Comparison of ENCODE assay signal across 12 mouse cellular contexts in the genomic region with DNA sequence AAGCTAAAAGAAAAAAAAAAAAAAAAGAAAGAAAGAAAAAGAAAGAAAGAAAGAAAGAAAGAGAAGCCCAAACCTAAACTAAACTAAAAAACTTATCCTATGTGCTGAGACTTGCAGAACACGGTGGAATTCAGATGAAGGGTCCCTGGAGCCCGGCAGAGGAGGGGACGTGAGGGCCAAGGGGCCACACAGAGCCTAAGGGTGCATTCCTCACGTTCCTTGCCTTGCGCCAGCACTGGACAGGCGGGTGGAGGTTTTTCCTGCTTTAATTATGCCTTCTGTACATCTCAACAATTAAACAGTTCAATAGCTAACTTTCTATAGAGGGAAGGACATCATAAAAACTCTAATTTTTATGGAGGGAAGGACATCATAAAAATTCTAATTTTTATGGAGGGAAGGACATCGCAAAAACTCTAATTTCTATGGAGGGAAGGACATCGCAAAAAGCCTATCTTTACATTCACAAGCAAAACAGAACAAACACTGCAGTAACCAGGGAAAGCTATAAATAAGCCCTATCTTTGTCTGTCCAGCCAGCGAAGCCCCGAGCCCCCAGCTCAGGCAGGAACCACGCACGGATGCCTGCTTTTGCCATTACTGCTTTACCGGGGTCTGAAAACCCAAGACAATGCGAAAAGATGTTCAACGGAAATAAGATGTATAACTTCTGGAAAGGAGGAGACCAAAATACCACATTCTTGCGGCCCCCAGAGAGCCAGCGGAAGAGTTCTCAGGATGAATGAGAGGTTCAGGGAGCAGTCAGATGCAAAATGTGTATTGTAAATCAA. TPM values are rescaled to one million over a fixed set of nuclear protein-coding genes. Genes with fewer than 3 reads are reported as not detected.
DNase-seq lines count a peak whose midpoint lies in the region; ATAC-seq lines count a peak whose summit lies in the region.
"Had no signal": no experiment of that assay in that cellular context is flagged by ENCODE, and none has a peak within 500 bp of the region (broad histone marks: within the 10 kb centered on the region; RNA-seq: fewer than 3 reads in every experiment).

No protein-coding gene starts in this region.

- H3K27me3 ChIP-seq in kidney, embryonic 16.5 days (ENCODE audit: insufficient read depth, low read length): no peaks in the 10 kb centered on the region
- no peaks in the 10 kb centered on the region for H3K27me3 ChIP-seq in embryonic facial prominence, embryonic 14.5 days (replicated peaks; ENCODE audit: control insufficient read depth, insufficient read depth, low read length)
- H3K27me3 ChIP-seq in intestine, embryonic 14.5 days (replicated peaks; ENCODE audit: control insufficient read depth, insufficient read depth, low read length): no peaks in the 10 kb centered on the region
- peaks cover 14% of the 10 kb centered on the region for H3K27me3 ChIP-seq in neural tube, embryonic 13.5 days

- no peaks in the 10 kb centered on the region for H3K36me3 ChIP-seq in kidney, embryonic 16.5 days (ENCODE audit: insufficient read depth, low read length)
- H3K36me3 ChIP-seq in embryonic facial prominence, embryonic 14.5 days (ENCODE audit: control insufficient read depth, insufficient read depth, low read length): no peaks in the 10 kb centered on the region
- H3K36me3 ChIP-seq in intestine, embryonic 14.5 days (ENCODE audit: control insufficient read depth, insufficient read depth, low read length): no peaks in the 10 kb centered on the region
- no peaks in the 10 kb centered on the region for H3K36me3 ChIP-seq in neural tube, embryonic 13.5 days

- no peak overlapping the region for H3K4me3 ChIP-seq in kidney, embryonic 16.5 days (ENCODE audit: low read length)
- no peak overlapping the region for H3K4me3 ChIP-seq in embryonic facial prominence, embryonic 14.5 days (ENCODE audit: low read depth, low read length)
- no peak overlapping the region for H3K4me3 ChIP-seq in intestine, embryonic 14.5 days (ENCODE audit: low read depth, low read length)
- H3K4me3 ChIP-seq in neural tube, embryonic 13.5 days: no peak overlapping the region

- DNase-seq in kidney, adult 11 months: no peak
- DNase-seq in embryonic facial prominence, embryonic 14.5 days (ENCODE audit: low spot score): no peak
- DNase-seq in intestine, embryonic 14.5 days (ENCODE audit: low spot score): no peak
- no peak for DNase-seq in cerebellum, adult 11 months
- DNase-seq in left cerebral cortex, postnatal 4 days: no peak
- DNase-seq: adrenal gland, adult 2 months; cerebellum, postnatal 10 days; lung, adult 18-20 months had no signal

- WGBS in kidney, embryonic 16.5 days: 10% methylated on average over 17 of the region's 17 CpGs
- 22% methylated on average over 17 of the region's 17 CpGs for WGBS in embryonic facial prominence, embryonic 14.5 days
- 15% methylated on average over 17 of the region's 17 CpGs for WGBS in intestine, embryonic 14.5 days
- WGBS in neural tube, embryonic 13.5 days: 13% methylated on average over 17 of the region's 17 CpGs

- peak overlapping the region; percentile 59 for H3K9ac ChIP-seq in kidney, embryonic 16.5 days (replicated peaks; ENCODE audit: low read length)
- H3K9ac ChIP-seq in embryonic facial prominence, embryonic 14.5 days (ENCODE audit: low read depth, low read length): peak overlapping the region; percentile 21; the same call in 1 of the 2 replicates
- H3K9ac ChIP-seq in intestine, embryonic 14.5 days (ENCODE audit: low read length): peak overlapping the region; percentile 37
- H3K9ac ChIP-seq in neural tube, embryonic 13.5 days: peak overlapping the region; percentile 18; the same call in 1 of the 2 replicates

- peak overlapping the region; percentile 97 for H3K27ac ChIP-seq in kidney, embryonic 16.5 days (ENCODE audit: low read length)
- peak overlapping the region; percentile 90 for H3K27ac ChIP-seq in embryonic facial prominence, embryonic 14.5 days (replicated peaks; ENCODE audit: low read depth, low read length)
- H3K27ac ChIP-seq in intestine, embryonic 14.5 days (ENCODE audit: low read depth): peak overlapping the region; percentile 93
- peak overlapping the region; percentile 67 for H3K27ac ChIP-seq in neural tube, embryonic 13.5 days (replicated peaks)

- no peak for ATAC-seq in kidney, embryonic 16.5 days (ENCODE audit: low FRiP score, low TSS enrichment)
- ATAC-seq in embryonic facial prominence, embryonic 14.5 days (ENCODE audit: low read depth): no peak
- ATAC-seq in intestine, embryonic 14.5 days (replicated peaks; ENCODE audit: low FRiP score, low TSS enrichment, low read depth): no peak
- ATAC-seq in neural tube, embryonic 13.5 days (ENCODE audit: low read depth): no peak

- no peaks in the 10 kb centered on the region for H3K9me3 ChIP-seq in kidney, embryonic 16.5 days (ENCODE audit: low read length)
- no peaks in the 10 kb centered on the region for H3K9me3 ChIP-seq in embryonic facial prominence, embryonic 14.5 days (ENCODE audit: control insufficient read depth, low read length)
- no peaks in the 10 kb centered on the region for H3K9me3 ChIP-seq in intestine, embryonic 14.5 days (ENCODE audit: control insufficient read depth, low read length)
- no peaks in the 10 kb centered on the region for H3K9me3 ChIP-seq in neural tube, embryonic 13.5 days

- peak overlapping the region; percentile 31 for H3K4me2 ChIP-seq in kidney, embryonic 16.5 days (replicated peaks; ENCODE audit: low read depth, low read length)
- no peak overlapping the region for H3K4me2 ChIP-seq in embryonic facial prominence, embryonic 14.5 days (ENCODE audit: low read depth, low read length)
- peak overlapping the region; percentile 6; the same call in 1 of the 2 replicates for H3K4me2 ChIP-seq in intestine, embryonic 14.5 days (ENCODE audit: low read length)
- peak overlapping the region; percentile 21 for H3K4me2 ChIP-seq in neural tube, embryonic 13.5 days

- H3K4me1 ChIP-seq in kidney, embryonic 16.5 days (ENCODE audit: insufficient read depth, low read length): peaks cover 68% of the 10 kb centered on the region
- H3K4me1 ChIP-seq in embryonic facial prominence, embryonic 14.5 days (ENCODE audit: control insufficient read depth, insufficient read depth, low read length): peaks cover 53% of the 10 kb centered on the region
- H3K4me1 ChIP-seq in intestine, embryonic 14.5 days (replicated peaks; ENCODE audit: control insufficient read depth, insufficient read depth, low read length): peaks cover 65% of the 10 kb centered on the region
- peaks cover 31% of the 10 kb centered on the region for H3K4me1 ChIP-seq in neural tube, embryonic 13.5 days (replicated peaks)

- intact Hi-C loops in left cerebral cortex, postnatal 4 days (cut with DNase I): no loop called here

RNA-seq across cellular contexts. Expression of a gene that starts 9.1 kb away (rescaled TPM):
- polyA plus RNA-seq in kidney, embryonic 16.5 days (2015; fragmentation: Nextera tagmentation; extraction: Ambion mirVana): 24.4 and 24.6 TPM in 2 replicates
- polyA plus RNA-seq in embryonic facial prominence, embryonic 14.5 days (2014; fragmentation: Nextera tagmentation; extraction: Ambion mirVana): 30.3 and 33.1 TPM in 2 replicates
- 36.1 and 45.8 TPM in 2 replicates for polyA plus RNA-seq in intestine, embryonic 14.5 days (2014; fragmentation: Nextera tagmentation; extraction: Ambion mirVana)
- 14.0 and 14.8 TPM in 2 replicates for polyA plus RNA-seq in neural tube, embryonic 13.5 days (2015; fragmentation: Nextera tagmentation; extraction: Ambion mirVana)
- 10 to 100 TPM in 1 of 2 experiments, 1 to 10 TPM in 1; 9.4 to 11.5 TPM for total RNA-seq in left cerebral cortex, postnatal 4 days (2021)

RNA-seq across cellular contexts. Expression of a gene that starts 24.8 kb away (rescaled TPM):
- 14.2 and 17.2 TPM in 2 replicates for polyA plus RNA-seq in kidney, embryonic 16.5 days (2015; fragmentation: Nextera tagmentation; extraction: Ambion mirVana)
- polyA plus RNA-seq in embryonic facial prominence, embryonic 14.5 days (2014; fragmentation: Nextera tagmentation; extraction: Ambion mirVana): 376 and 643 TPM in 2 replicates
- polyA plus RNA-seq in intestine, embryonic 14.5 days (2014; fragmentation: Nextera tagmentation; extraction: Ambion mirVana): 1.5 and 2.4 TPM in 2 replicates
- polyA plus RNA-seq in neural tube, embryonic 13.5 days (2015; fragmentation: Nextera tagmentation; extraction: Ambion mirVana): 2.4 and 8.4 TPM in 2 replicates
- 1 to 10 TPM in 1 of 2 experiments, not detected in 1; 1.3 TPM for total RNA-seq in left cerebral cortex, postnatal 4 days (2021)
- total RNA-seq: adrenal gland, adult 2 months; layer of hippocampus, adult 18-20 months; MEL had no signal
- polyA plus RNA-seq: adrenal gland, adult 2 months had no signal

Comparison
In these comparisons a context has a peak if more than half of its experiments do, and no peak if none do; other contexts are left out.
1. RNA of a gene that starts 24.8 kb away (polyA plus RNA-seq): 376 to 643 TPM in embryonic facial prominence, embryonic 14.5 days; 14.2 to 17.2 TPM in kidney, embryonic 16.5 days, 1.5 to 2.4 TPM in intestine, embryonic 14.5 days and 2.4 to 8.4 TPM in neural tube, embryonic 13.5 days; every median in the first group is over 10 times any median in the second.
2. Peak in every context shown above with its lines, with median percentiles within 50 percentile points of each other: H3K27ac ChIP-seq and H3K9ac ChIP-seq.